Mouse (Mus musculus) E14TG2a.4 (cell line): ENCODE data around the gene Elp5.

Experiments used
- CTCF ChIP-seq: conservative IDR thresholded peaks from 2 replicates; pipeline ENCODE4 v1.5.1; 2014; ENCODE audit warnings: low read length
- NANOG ChIP-seq: IDR thresholded peaks from 2 replicates; pipeline ENCODE4 v1.6.1; 2014; ENCODE audit warnings: borderline replicate concordance, low read length, mixed read lengths
- POU5F1 ChIP-seq: IDR thresholded peaks from 2 replicates; pipeline ENCODE4 v1.6.1; 2014; ENCODE audit warnings: low read length, borderline replicate concordance

DNA sequence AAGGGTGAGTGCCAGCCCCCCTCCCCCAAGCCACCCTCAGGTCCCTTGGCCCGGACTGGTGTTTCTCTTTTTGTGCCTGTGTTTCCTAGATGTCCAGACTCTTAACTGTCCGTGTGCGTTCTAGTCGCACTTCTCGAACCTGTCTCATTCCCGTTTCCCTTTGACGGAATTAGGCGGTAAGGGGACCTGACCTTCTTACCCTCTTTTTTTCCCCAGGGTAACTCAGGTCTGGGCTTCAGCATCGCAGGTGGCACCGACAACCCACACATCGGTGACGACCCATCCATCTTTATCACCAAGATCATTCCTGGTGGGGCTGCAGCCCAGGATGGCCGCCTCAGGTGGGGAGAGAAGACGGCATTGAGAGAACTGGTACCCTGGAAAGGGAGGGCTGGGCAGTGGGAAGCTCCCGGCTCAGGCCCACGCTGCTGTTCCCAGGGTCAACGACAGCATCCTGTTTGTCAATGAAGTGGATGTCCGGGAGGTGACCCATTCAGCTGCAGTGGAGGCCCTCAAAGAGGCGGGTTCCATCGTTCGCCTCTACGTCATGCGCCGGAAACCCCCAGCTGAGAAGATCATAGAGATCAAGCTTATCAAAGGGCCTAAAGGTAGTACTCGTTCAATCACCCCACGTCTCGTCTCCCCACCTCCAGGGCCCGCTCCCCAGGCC is 48.5 kb upstream of the Elp5 start:
- TF ChIP-seq CTCF = no peak
- TF ChIP-seq POU5F1 = no peak
- TF ChIP-seq NANOG = no peak
